Mouse (Mus musculus): ENCODE measurements at regions not wholly inside any gene's neighbourhood (a gene's known extent, or its start where the extent isn't known, plus 50 kb on each side); places are given as distances from the start of the nearest gene placed in this dataset.

DNA sequence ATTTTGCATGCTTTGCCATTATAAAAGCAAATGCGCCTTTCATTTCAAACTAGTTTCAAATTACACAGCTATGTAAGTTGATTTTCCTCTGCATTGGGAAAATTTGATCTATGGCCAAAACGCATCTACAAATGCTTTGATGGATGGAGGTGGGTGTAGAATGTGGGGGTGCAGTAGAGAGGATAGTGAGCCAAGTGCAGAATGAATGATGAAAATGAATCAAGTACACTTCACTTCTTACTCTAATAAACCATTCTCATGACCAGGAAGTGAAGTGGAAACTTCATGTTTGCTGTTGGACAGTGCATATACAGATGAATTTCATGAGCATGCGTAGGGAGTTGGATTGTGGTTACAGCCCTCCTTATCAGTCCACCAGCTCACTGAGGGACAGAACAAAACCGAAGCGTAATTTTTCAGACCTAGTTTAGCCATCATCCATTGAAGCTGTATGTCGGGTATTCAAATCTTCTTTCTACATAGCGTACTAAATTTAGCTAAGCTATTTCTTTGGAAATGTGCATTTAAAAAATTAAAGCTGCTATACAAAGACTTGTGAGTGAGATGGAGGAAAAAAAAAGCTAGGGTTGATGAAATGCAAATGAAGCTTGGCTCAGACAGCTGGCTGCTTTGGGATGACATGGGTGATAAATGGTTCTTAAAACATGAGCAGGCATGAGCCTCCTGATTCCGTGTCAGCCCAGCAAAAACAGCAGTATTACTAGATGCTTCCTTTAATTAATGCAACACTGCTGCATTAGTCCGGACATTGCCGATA, 627.1 kb downstream of the Robo2 start:
- TF ChIP-seq POLR2A (IDR thresholded peaks at IDR 0.05; ENCODE audit: borderline replicate concordance, control insufficient read depth, low read depth, low read length) (no peak), CTCF (IDR thresholded peaks at IDR 0.05; ENCODE audit: control insufficient read depth, insufficient read depth, low read length) (no peak)

Data from bone marrow, adult 2 months (tissue).